Mouse (Mus musculus) midbrain, embryonic 14.5 days (tissue): Measurements from ENCODE around the gene Rhox2h. TPM values are rescaled to one million over a fixed set of nuclear protein-coding genes. Genes with fewer than 3 reads are reported as not detected.
"Not testable (repeated sequence)": the region's sequence is repeated elsewhere in the genome, so short reads cannot be mapped to it uniquely, and the experiment has no call there.

Source experiments
- ATAC-seq: fragments of 200-750 bp; cut with Nextera tagmentation; 2 replicates; pipeline ENCODE4 v1.8.0; 2017; ENCODE audit warnings: moderate number of reproducible peaks, moderate library complexity; ENCODE audit not compliant: low FRiP score, low TSS enrichment
- DNase-seq: peaks from one replicate; pipeline ENCODE4 v3.0.0-alpha.2; 2015
- H3K27ac ChIP-seq: fragments of 300-500 bp; sonication (generic); replicated peaks from 2 replicates; pipeline ENCODE4 v1.5.1; 2014; ENCODE audit warnings: mild to moderate bottlenecking, low read depth, low read length, moderate library complexity
- H3K27me3 ChIP-seq: fragments of 300-500 bp; sonication (generic); 2 replicates; pipeline ENCODE4 v1.6.1; 2014; ENCODE audit warnings: low read length, control low read depth, mixed read lengths; ENCODE audit not compliant: control insufficient read depth, insufficient read depth
- H3K36me3 ChIP-seq: fragments of 300-500 bp; sonication (generic); 2 replicates; pipeline ENCODE4 v1.6.1; 2014; ENCODE audit warnings: low read length, control low read depth; ENCODE audit not compliant: control insufficient read depth, insufficient read depth
- H3K4me1 ChIP-seq: fragments of 300-500 bp; sonication (generic); 2 replicates; pipeline ENCODE4 v1.6.1; 2014; ENCODE audit warnings: mild to moderate bottlenecking, antibody characterized with exemption, low read length, control low read depth; ENCODE audit not compliant: control insufficient read depth, insufficient read depth
- H3K4me2 ChIP-seq: fragments of 300-500 bp; sonication (generic); 2 replicates; pipeline ENCODE4 v1.6.1; 2014; ENCODE audit warnings: mild to moderate bottlenecking, low read length, moderate library complexity
- H3K4me3 ChIP-seq: fragments of 300-500 bp; sonication (generic); replicated peaks from 2 replicates; pipeline ENCODE4 v1.5.1; 2014; ENCODE audit warnings: low read depth, low read length
- H3K9ac ChIP-seq: fragments of 300-500 bp; sonication (generic); replicated peaks from 2 replicates; pipeline ENCODE4 v1.6.1; 2014; ENCODE audit warnings: mild to moderate bottlenecking, low read length, moderate library complexity
- H3K9me3 ChIP-seq: fragments of 300-500 bp; sonication (generic); 2 replicates; pipeline ENCODE4 v1.6.1; 2016; ENCODE audit warnings: low read length, control low read depth, mixed read lengths; ENCODE audit not compliant: control insufficient read depth
- WGBS: fragments of 180-500 bp; shearing (Covaris S2); extraction: QIAGEN DNeasy Blood & Tissue Kit; methylation state at CpG from one replicate; pipeline ENCODE4 v1.1.7; 2014; 5-methylcytosine and 5-hydroxymethylcytosine counted together
- polyA plus RNA-seq: library from polyadenylated mRNA; unstranded; fragments of >200 nt; fragmentation: Nextera tagmentation; extraction: Ambion mirVana; gene quantifications from 2 replicates; pipeline ENCODE4 v1.2.1, GENCODE M21; 2014

The Rhox2h gene
- not detected in 2 replicates for polyA plus RNA-seq

- WGBS: 91% methylated on average over 8 of the region's 8 CpGs
- not testable (repeated sequence) for H3K27me3 ChIP-seq, H3K9me3 ChIP-seq, H3K4me1 ChIP-seq, H3K4me3 ChIP-seq, H3K9ac ChIP-seq, H3K36me3 ChIP-seq, H3K4me2 ChIP-seq, H3K27ac ChIP-seq, ATAC-seq, DNase-seq
These were observed at the start of gene Rhox2h for GRCm38 (mm10) chrX:37673177-37673576. Rhox2h (minus strand) TSS chrX:37673277.

- no peak overlapping the region for H3K4me3 ChIP-seq
- no peaks in the 10 kb centered on the region for H3K4me1 ChIP-seq
- 71% methylated on average over 3 of the region's 3 CpGs for WGBS
- H3K9ac ChIP-seq: no peak overlapping the region
- DNase-seq (no peak), ATAC-seq (no peak)
- no peaks in the 10 kb centered on the region for H3K9me3 ChIP-seq
- no peak overlapping the region for H3K4me2 ChIP-seq
- no peaks in the 10 kb centered on the region for H3K36me3 ChIP-seq
- H3K27ac ChIP-seq: no peak overlapping the region
- no peaks in the 10 kb centered on the region for H3K27me3 ChIP-seq
These were observed 28.8 kb upstream of the Rhox2h start for GRCm38 (mm10) chrX:37701821-37702387.

- DNase-seq (no peak), ATAC-seq (no peak)
- Histone ChIP-seq H3K36me3 (no peaks in the 10 kb centered on the region), H3K4me2 (no peak overlapping the region), H3K9ac (no peak overlapping the region), H3K9me3 (no peaks in the 10 kb centered on the region), H3K27me3 (no peaks in the 10 kb centered on the region), H3K4me1 (no peaks in the 10 kb centered on the region), H3K27ac (no peak overlapping the region), H3K4me3 (no peak overlapping the region)
- 76% methylated on average over 2 of the region's 2 CpGs for WGBS
These were observed 19.2 kb upstream of the Rhox2h start for GRCm38 (mm10) chrX:37692261-37692660.

- no peak for ATAC-seq
- WGBS: 85% methylated on average over 24 of the region's 24 CpGs
These were observed 10.1 kb upstream of the Rhox2h start for GRCm38 (mm10) chrX:37683031-37683715.

GRCm38 (mm10) chrX:37668664-37669063, 4.4 kb downstream of the Rhox2h start, which contains the start of gene Rhox3h:
Rhox3h (minus strand) TSS chrX:37668764.
- not testable (repeated sequence) for H3K27ac ChIP-seq, H3K4me1 ChIP-seq, ATAC-seq, H3K4me3 ChIP-seq, H3K4me2 ChIP-seq, H3K9ac ChIP-seq, H3K36me3 ChIP-seq, DNase-seq, H3K27me3 ChIP-seq, H3K9me3 ChIP-seq
- 80% methylated on average over 1 of the region's 3 CpGs for WGBS

More at GRCm38 (mm10) chrX:37683031-37683715, 10.1 kb upstream of the Rhox2h start:
- Histone ChIP-seq H3K27me3 (no peaks in the 10 kb centered on the region), H3K27ac (no peak overlapping the region), H3K4me2 (no peak overlapping the region), H3K9me3 (no peaks in the 10 kb centered on the region), H3K9ac (no peak overlapping the region), H3K36me3 (no peaks in the 10 kb centered on the region), H3K4me1 (no peaks in the 10 kb centered on the region), H3K4me3 (no peak overlapping the region)
- DNase-seq: no peak

- H3K4me2 ChIP-seq, H3K27me3 ChIP-seq, H3K9ac ChIP-seq, H3K36me3 ChIP-seq, H3K27ac ChIP-seq, H3K9me3 ChIP-seq, H3K4me1 ChIP-seq, H3K4me3 ChIP-seq, DNase-seq, ATAC-seq: not testable (repeated sequence)
- 90% methylated on average over 16 of the region's 20 CpGs for WGBS
These were observed 21.9 kb downstream of the Rhox2h start, which contains the start of gene Rhox4g for GRCm38 (mm10) chrX:37651227-37651626. Rhox4g (minus strand) TSS chrX:37651327.

- not testable (repeated sequence) for H3K4me1 ChIP-seq, DNase-seq, H3K9me3 ChIP-seq, H3K4me2 ChIP-seq, H3K9ac ChIP-seq, H3K27me3 ChIP-seq, ATAC-seq, H3K27ac ChIP-seq, H3K4me3 ChIP-seq, H3K36me3 ChIP-seq
- 90% methylated on average over 6 of the region's 6 CpGs for WGBS
These were observed 29.7 kb downstream of the Rhox2h start, which contains the start of gene Rhox2g for GRCm38 (mm10) chrX:37643370-37643769. Rhox2g (minus strand) TSS chrX:37643470.

- ATAC-seq, H3K27me3 ChIP-seq, H3K36me3 ChIP-seq, H3K27ac ChIP-seq, DNase-seq, H3K9me3 ChIP-seq, H3K4me1 ChIP-seq, H3K9ac ChIP-seq, H3K4me2 ChIP-seq, H3K4me3 ChIP-seq: not testable (repeated sequence)
- WGBS: 87% methylated on average over 2 of the region's 2 CpGs
These were observed 44.6 kb downstream of the Rhox2h start, which contains the start of gene Rhox3g for GRCm38 (mm10) chrX:37628512-37628911. Rhox3g (minus strand) TSS chrX:37628612.
